Mouse (Mus musculus) stomach, postnatal 0 days (tissue): ENCODE data around the gene Senp8.

Source experiments
- CTCF ChIP-seq: IDR thresholded peaks from 2 replicates; pipeline ENCODE4 v1.5.1; 2016; ENCODE audit warnings: antibody characterized with exemption, low read depth, mild to moderate bottlenecking, moderate library complexity
- EP300 ChIP-seq: optimal IDR thresholded peaks from 2 replicates; pipeline ENCODE3; 2016; ENCODE audit warnings: antibody characterized with exemption

GRCm38 (mm10) chr9:59735394-59735793 is 15.1 kb downstream of the Senp8 start:
- TF ChIP-seq CTCF, result no peak
- no peak for TF ChIP-seq EP300
